Mouse (Mus musculus) thymus, postnatal 25 days (tissue): ENCODE measurements around the gene Pepd.

ENCODE experiments used
- DNase-seq: peaks from one replicate; pipeline ENCODE4 v3.0.0; 2022

Pepd gene

DNA sequence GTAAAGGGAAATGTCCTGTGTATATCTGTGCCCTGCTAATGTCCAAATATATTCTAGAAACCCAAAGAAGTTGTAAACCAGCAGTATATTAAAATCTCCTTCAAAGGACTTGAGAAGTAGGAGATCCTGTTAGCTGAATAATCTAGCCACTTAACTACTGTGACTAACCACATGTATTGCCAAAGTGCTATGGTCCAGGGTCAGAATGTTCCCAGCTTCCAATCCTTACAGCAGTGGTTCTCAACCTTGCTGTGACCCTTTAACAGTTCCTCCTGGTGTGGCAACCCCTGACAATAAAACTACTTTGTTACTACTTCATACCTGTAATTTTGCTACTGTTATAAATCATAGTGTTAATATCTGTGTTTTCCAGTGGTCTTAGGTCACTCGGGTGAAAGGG, 146.2 kb downstream of the Pepd start:
- DNase-seq = no peak

DNA sequence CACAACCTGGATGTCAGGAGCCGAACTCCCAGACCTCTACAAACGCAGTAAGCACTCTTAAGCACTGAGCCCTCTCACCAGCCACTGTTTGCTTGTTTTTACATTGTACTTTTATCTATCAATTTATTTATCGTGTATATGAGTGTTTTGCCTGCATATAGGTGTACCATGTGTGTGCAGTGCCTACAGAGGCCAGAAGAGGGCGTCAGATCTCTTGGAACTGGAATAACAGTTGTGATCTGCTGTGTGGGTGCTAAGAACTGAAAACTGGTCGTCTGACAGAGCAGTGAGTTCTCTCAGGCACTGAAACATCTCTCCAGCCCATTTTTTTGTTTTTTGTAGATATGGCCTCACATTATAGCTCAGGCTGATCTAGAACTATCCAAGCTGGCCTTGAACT, 147.3 kb downstream of the Pepd start:
- no peak for DNase-seq

DNA sequence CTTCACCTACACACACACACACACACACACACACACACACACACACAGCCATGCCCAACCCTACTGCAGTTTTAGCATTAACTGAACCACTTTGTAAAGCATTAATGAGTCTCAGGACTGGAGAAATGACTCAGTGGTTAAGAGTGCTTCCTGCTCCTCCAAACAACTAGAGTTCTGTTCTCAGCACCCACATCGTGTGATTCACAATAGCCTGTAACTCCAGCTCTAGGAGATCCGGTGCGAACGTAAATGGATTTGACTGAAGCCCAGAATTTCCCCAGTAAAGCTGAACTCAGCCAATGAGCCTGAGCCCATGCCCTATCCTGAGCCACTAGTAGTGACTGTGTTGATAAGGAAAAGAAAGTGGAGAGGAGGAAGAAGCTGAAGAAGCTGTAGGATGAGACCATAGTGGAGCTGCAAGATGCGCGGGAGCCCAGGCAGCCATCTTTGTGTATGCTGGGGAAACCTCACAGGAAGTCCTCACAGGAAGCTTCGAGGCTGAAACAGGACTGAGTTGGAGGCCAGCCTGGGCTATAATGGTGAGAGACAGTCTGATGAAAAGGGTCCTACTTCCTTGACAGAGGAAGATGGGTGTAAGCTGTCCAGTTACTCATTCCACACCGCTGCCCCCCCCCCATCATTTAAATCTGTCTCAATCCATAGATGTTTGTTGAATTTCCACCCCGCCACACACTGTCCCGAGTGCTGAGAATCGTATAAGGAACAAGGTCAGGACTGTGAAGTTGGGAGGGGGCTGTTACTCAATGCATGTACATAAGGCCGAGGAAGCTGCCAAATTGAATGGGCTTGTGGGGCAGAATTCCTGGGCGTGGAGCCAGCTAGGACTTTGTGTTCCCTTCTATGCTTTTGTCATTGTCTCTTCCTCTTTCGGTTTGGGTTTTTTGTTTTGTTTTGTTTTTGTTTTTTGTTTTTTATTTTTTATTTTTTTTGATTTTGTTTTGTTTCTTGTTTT, 152.4 kb downstream of the Pepd start:
- no peak for DNase-seq

DNA sequence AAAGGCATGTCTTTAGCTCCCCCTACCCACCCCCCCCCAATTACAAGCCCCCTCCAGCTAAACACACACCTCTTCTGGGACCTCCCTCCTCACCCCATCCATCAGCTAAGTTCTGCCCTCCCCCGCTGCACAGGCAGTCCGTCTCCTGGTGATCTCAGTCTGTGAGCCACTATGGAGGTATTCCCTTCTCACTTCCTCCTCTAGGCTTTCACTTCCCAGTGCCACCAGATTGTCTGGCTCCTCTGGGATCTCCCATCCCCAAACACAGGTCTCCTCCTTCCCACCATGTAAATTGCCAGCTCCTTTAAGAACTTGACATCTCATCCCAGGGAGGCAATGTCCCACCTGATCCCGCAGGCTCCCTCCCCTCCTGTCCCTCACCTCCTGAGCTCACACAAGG, 153.8 kb downstream of the Pepd start:
- DNase-seq = no peak

DNA sequence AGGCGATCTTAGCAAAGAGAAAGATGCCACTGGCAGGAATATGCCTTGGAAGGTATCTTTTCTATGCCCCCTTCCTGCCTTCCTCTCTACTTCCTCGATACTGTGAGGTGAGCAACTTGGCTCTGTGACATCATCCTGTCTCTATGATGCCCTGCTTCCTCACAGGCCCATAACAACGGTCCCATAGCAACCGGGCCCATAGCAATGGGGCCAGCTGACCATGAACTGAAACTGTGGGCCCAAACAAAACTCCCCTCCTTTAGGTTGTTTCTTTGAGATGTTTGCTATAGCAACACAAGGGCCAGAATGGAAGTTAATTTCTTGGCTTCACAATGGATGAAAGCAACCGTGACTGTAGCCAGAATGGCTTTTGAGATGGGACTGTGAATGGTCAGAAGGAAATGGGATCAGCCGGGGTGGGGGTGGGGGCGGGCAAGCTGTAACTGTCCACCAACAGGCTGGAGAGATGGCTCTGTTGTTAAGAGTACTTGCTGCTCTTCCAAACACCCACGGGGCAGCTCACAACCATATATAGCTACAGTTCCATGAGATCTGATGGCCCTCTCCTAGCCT, 154.5 kb downstream of the Pepd start:
- DNase-seq = no peak

DNA sequence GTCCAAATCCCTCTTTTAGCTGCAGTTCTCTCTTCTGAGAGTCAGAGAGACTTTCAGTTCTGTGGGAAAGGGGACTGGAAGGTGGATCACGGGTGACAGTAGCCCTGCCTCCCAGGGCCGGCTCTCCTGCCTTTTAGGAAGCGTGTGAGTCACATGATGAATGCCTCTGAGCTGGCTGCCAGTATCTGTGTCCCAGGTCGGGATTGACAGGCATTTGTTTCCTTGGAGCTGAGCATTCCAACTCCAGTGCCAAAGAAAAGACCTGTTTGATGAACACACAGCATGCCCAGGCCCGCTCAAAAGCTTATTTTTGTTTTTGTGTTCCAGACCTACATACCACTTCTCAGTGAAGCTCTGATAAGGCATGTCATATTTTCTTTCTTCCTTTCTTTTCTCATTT, 164.5 kb downstream of the Pepd start:
- no peak for DNase-seq

DNA sequence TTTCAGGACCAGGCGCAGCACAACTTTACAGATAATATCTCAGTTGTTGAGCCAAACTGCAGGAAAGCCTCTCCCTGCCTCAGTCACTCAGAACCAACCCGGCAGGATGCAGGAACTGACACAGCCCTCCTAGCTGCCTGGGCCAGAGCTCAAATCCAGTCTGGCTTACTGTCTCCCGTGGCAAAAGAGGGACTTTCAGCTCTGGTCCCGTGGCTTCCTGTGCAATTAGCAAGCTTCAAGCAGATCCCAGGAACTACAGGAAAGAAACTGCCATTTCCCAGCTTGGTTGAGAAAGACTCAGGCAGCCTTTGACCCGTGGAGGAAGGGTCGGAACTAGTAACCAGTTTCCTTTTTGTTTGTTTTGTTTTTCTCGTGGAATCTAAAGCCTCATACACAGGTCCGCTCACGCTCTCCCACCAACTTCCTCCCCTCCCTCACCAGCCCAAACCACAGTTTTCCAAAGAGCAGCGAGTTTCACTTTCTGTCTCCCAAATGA, 168.7 kb downstream of the Pepd start:
- no peak for DNase-seq

DNA sequence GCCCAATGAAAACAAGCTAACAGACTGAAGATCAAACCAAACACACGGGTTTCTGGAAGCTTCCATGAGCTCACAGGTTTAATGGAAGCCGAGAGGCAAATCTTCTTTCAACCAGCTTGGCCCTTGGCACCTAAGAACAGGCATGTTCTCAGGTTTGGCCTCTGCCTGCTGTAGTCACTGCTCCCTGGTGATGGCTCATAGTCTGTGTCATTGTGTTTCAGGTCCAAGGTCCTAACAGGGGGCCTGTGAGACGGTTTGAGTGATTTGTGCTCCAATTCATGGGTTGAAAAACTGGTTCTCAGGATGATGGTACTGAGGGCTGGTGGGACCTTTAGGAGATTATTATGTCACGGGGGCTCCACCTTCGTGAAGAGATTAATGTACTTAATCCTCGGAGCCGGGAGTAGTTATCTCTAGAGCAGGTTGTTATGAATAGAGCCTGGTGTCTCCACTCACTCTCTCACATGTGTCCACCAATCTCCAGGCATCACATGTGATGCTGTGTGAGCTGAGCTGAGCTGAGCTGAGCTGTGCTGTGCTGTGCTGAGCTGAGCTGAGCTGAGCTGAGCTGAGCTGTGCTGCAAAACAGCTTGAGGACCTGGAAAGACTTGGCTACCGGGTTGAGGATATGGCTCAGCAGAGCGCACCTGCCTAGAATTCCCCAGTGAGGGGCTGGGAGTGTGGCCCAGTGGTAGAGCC, 169.4 kb downstream of the Pepd start:
- DNase-seq = no peak

DNA sequence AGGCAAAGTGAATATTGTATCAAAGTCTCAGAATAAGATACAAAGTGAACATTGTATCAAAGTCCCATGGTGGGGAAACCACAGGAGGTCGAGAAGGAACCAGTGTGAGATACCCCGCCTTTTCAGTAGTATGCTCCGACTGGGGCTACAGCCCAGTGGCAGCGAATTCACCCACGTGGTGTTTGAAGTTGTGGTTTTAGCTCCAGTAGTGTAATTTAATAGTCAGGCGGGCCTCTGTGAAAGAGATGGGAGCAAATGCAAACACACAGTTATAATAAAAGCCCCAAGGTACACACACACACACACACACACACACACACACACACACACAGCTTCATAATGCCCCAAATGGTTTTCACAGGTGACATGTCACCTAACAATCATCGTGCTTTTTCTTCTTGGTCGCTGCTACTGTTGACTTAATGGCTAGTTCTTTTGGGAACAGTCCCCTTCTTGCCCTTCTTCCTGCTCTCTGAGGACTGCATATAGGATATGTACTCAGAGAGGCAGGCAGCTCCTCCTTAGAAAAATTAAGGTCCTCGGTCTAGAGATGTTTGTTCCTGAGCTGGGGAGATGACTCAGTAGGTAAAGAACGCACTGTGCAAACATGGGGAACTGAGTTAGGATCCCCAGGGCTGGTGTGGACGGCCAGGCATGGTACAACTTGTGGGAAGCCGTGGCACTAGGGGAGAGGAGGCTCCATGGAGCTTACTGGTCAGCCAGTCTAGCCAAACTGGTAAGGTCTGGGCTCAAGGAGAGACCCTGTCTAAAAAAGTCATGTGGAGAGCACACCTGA, 172.6 kb downstream of the Pepd start:
- DNase-seq = no peak

DNA sequence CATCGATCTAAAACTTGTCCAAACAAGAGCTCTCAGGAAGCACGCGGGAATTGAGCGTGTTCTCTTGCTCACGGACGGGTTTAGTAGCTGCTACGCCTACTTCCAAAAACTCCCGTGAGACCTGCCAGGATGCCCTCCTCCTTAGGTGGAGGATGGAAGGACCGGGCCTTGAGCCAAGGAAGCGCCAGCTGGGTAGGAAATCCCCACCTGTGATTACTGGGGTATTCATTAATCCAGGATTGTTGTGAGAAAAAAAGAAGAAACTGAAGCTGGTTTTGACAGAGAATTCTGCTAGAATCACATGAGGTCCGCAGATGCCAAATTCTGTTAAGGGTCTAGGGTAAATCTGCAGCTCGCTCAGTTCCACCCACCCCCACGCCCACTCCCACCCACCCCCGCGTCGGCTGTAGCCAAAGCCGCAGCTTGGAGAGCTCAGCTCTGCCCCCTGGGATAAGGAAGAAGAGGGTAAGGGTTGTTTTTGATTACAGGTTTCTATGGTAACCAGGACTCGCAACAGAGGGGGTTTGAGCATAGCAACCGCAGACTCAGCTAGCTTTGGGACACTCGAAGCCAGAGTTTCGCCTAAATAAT, 174.2 kb downstream of the Pepd start:
- no peak for DNase-seq

DNA sequence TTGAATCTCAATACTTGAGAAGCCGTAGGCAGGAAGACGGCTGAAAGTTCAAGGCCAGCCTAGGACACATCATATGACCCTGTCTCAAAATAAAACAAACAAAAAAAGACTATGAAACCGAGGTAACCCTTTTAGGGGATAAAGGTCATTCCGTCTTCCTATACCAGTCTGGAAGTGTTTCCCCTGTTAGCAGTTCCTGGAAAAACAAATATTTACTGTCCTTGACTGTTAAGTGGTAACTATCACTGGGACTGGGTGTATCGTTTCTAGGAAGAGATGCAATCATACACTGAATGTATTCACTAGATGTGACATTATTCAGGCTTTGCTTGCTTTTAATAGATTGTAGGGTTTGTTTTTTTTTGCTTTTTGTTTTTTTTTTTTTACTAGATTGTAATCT, 178.4 kb downstream of the Pepd start:
- no peak for DNase-seq
